In the genomic region with DNA sequence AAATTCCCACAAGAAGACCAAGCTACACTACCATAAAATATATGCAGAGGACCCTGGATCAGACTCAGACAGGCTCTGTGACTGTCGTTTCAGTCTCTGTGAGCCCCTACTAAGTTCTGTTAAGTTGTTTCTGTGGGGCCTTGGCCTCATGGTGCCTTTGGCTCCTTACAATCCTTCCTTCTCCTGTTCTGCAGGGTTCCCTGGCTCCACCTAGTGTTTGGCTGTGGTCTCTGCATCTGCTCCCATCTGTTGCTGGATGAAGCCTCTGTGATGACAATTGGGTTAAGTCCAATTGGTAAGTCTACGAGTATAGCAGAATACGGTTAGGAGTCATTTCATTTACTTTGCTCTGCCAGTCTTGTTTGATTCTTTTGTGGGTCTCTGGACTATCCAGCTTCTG, we compare ENCODE assay signal across 9 mouse cellular contexts. TPM values are rescaled to one million over a fixed set of nuclear protein-coding genes. Genes with fewer than 3 reads are reported as not detected.
DNase-seq lines count a peak whose midpoint lies in the region; ATAC-seq and TF ChIP-seq lines count a peak whose summit lies in the region.
"Had no signal": no experiment of that assay in that cellular context is flagged by ENCODE, and none has a peak within 500 bp of the region (broad histone marks: within the 10 kb centered on the region; RNA-seq: fewer than 3 reads in every experiment).

No protein-coding gene starts in this region.

- no peak overlapping the region for H3K4me2 ChIP-seq in lung, embryonic 14.5 days
- H3K4me2 ChIP-seq: midbrain, embryonic 12.5 days had no signal

- H3K27me3 ChIP-seq in lung, embryonic 14.5 days (ENCODE audit: insufficient read depth, low read length), result no peaks in the 10 kb centered on the region
- H3K27me3 ChIP-seq: midbrain, embryonic 12.5 days had no signal

- no peak overlapping the region for H3K9ac ChIP-seq in lung, embryonic 14.5 days
- H3K9ac ChIP-seq: midbrain, embryonic 12.5 days had no signal

- TF ChIP-seq CTCF in lung, embryonic 14.5 days (IDR thresholded peaks at IDR 0.05; ENCODE audit: low read depth), result peak; percentile 92

- 0 out of 2 replicates have a peak, but pooled peaks have one; percentile 49 for ATAC-seq in lung, embryonic 14.5 days (ENCODE audit: insufficient read depth)
- ATAC-seq in activated CD4-positive, CD25-positive, alpha-beta regulatory T cell, adult 4 months, result no peak

- H3K36me3 ChIP-seq in lung, embryonic 14.5 days (ENCODE audit: insufficient read depth), result no peaks in the 10 kb centered on the region
- H3K36me3 ChIP-seq: midbrain, embryonic 12.5 days had no signal

- no peak overlapping the region for H3K4me3 ChIP-seq in lung, embryonic 14.5 days (ENCODE audit: low read depth, low read length)
- H3K4me3 ChIP-seq: midbrain, embryonic 12.5 days had no signal

- H3K27ac ChIP-seq in lung, embryonic 14.5 days (ENCODE audit: low read depth), result no peak overlapping the region
- H3K27ac ChIP-seq: midbrain, embryonic 12.5 days had no signal

- 32% methylated on average over 3 of the region's 3 CpGs for WGBS in lung, embryonic 14.5 days

- H3K4me1 ChIP-seq in lung, embryonic 14.5 days (ENCODE audit: insufficient read depth), result no peaks in the 10 kb centered on the region
- H3K4me1 ChIP-seq: midbrain, embryonic 12.5 days had no signal

- H3K9me3 ChIP-seq in lung, embryonic 14.5 days (ENCODE audit: low read depth, low read length), result no peaks in the 10 kb centered on the region
- H3K9me3 ChIP-seq: midbrain, embryonic 12.5 days had no signal

- DNase-seq in CD4-positive helper T cell, adult 2 months (ENCODE audit: low read depth, low spot score), result peak; percentile 38
- peak; percentile 37 for DNase-seq in Muller cell, postnatal 12 days (ENCODE audit: inconsistent ontology term)
- DNase-seq in cerebellum, adult 9-11 months, result peak; percentile 70
- peak; percentile 61 for DNase-seq in gastrocnemius, postnatal 25 days
- DNase-seq in layer of hippocampus, adult 8-10 months (ENCODE audit: low spot score in 2 of 2), result peak; percentile 72 to 83
- peak; percentile 89 for DNase-seq in lung, embryonic 14.5 days
- peak; percentile 37 to 57 for DNase-seq in right cerebral cortex, postnatal 36 days (ENCODE audit: low spot score in 2 of 2)

RNA-seq across cellular contexts. Expression of a gene that starts 1.5 kb away (rescaled TPM):
- total RNA-seq in gastrocnemius, postnatal 25 days (2021), result under 1 TPM; 0.23 to 0.40 TPM
- under 1 TPM in 3 of 4 experiments, not detected in 1; 0.12 to 0.66 (median 0.28) TPM for total RNA-seq in layer of hippocampus, adult 8-10 months (2022)
- polyA plus RNA-seq in lung, embryonic 14.5 days (2014; fragmentation: Nextera tagmentation; extraction: Ambion mirVana), result 0.99 and 1.1 TPM in 2 replicates
- under 1 TPM in 1 of 2 experiments, not detected in 1; 0.24 TPM for polyA plus RNA-seq in activated CD4-positive, CD25-positive, alpha-beta regulatory T cell, adult 4 months (2017; shearing (Covaris generic))

Comparison
In these comparisons a context has a peak if more than half of its experiments do, and no peak if none do; other contexts are left out.
1. DNase-seq: peak in every context shown above with its lines; median percentile 89 in lung, embryonic 14.5 days; 78 in layer of hippocampus, adult 8-10 months; 70 in cerebellum, adult 9-11 months; 61 in gastrocnemius, postnatal 25 days; 47 in right cerebral cortex, postnatal 36 days; 38 in CD4-positive helper T cell, adult 2 months; 37 in Muller cell, postnatal 12 days.